Mouse (Mus musculus) thymus, adult 2 months (tissue): Measurements from ENCODE around the gene Lrch2.

Experiments used
- CTCF ChIP-seq: fragments of 200-500 bp; IDR thresholded peaks from 2 replicates; pipeline ENCODE4 v1.5.1; 2012; ENCODE audit warnings: mild to moderate bottlenecking, control low read depth, low read length, moderate library complexity, borderline replicate concordance; ENCODE audit not compliant: control insufficient read depth, poor library complexity, insufficient read depth; ENCODE audit errors: extremely low read depth
- POLR2A ChIP-seq: fragments of 200-500 bp; IDR thresholded peaks from 2 replicates; pipeline ENCODE4 v1.6.1; 2012; ENCODE audit warnings: mild to moderate bottlenecking, low read length, control low read depth, moderate library complexity; ENCODE audit not compliant: control insufficient read depth, poor library complexity, insufficient read depth; ENCODE audit errors: extremely low read depth

DNA sequence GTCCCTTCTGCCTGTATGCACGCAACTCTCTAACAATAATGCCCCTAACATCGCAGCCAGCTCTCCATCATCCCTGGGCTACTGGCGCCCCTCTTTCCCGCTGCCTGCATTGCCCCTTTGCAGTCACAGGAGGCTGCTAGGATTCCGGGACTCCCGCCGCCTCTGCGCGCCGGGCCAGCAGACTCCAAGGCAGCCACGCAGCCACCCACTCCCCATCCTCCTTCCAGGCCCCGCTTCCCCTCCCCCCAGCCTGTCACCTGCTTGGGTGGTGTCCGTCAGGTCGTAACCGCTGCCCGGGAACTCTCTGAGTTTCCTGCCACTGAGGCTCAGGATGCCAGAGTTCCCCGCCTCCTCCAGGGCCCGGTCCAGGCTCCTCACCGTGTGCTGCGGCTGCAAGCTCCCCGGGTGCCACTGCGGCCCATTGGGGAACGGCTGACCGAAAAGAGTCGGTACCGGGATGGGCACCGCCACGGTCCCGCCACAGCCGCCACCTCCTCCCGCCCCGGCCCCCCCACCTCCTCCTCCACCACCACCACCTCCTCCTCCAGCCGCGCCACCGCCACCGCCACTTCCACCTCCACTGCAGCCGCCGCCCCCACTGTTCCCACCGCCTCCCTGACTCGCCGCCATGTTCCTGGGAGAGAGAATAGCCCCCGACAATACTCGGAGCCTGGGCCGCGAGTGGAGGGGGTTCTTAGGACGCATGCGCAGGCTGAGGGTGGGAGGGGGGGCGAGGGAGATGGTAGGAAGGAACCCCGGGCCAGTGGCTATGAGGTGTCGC is at the start of gene Lrch2:
- TF ChIP-seq POLR2A (no peak), CTCF (no peak)
